Mouse (Mus musculus) olfactory bulb, adult 2 months (tissue): Measurements from ENCODE around the gene Mlf2. TPM values are rescaled to one million over a fixed set of nuclear protein-coding genes. Genes with fewer than 3 reads are reported as not detected.

Experiments
- H3K27ac ChIP-seq: fragments of 200-500 bp; 2 replicates; pipeline ENCODE4 v1.5.1; 2012; ENCODE audit warnings: low read depth, low read length; ENCODE audit not compliant: insufficient read depth
- H3K4me1 ChIP-seq: fragments of 200-500 bp; 2 replicates; pipeline ENCODE4 v1.6.1; 2012; ENCODE audit warnings: low read length; ENCODE audit not compliant: control insufficient read depth, insufficient read depth
- H3K4me3 ChIP-seq: fragments of 200-500 bp; 2 replicates; pipeline ENCODE4 v1.5.1; 2012; ENCODE audit warnings: mild to moderate bottlenecking, low read depth, low read length, moderate library complexity; ENCODE audit not compliant: insufficient read depth
- CTCF ChIP-seq: fragments of 200-500 bp; IDR thresholded peaks from 2 replicates; pipeline ENCODE4 v1.5.1; 2012; ENCODE audit warnings: low read depth, mild to moderate bottlenecking, low read length, moderate library complexity; ENCODE audit not compliant: insufficient read depth
- POLR2A ChIP-seq: fragments of 200-500 bp; IDR thresholded peaks from 2 replicates; pipeline ENCODE4 v1.6.1; 2012; ENCODE audit warnings: mild to moderate bottlenecking, low read depth, low read length, moderate library complexity; ENCODE audit not compliant: insufficient read depth
- WGBS: fragments of 180-500 bp; shearing (Covaris S2); methylation state at CpG from one replicate; pipeline ENCODE4 v1.1.7; 2018; 5-methylcytosine and 5-hydroxymethylcytosine counted together
- polyA plus RNA-seq: library from polyadenylated mRNA; stranded (reverse); fragments of >200 nt; gene quantifications from 2 replicates; pipeline ENCODE4 v1.2.4, GENCODE M21; 2012; ENCODE audit warnings: low replicate concordance; ENCODE audit not compliant: missing spikeins, insufficient read depth, insufficient read length

Mlf2 gene
- polyA plus RNA-seq, 1 experiment: not detected

GRCm38 (mm10) chr6:124965747-124966146 is 34.6 kb downstream of the Mlf2 start:
- Histone ChIP-seq H3K4me3 (peak overlapping the region; percentile 92), H3K4me1 (peaks cover 6% of the 10 kb centered on the region), H3K27ac (peak overlapping the region; percentile 74; the same call in 1 of the 2 replicates)
- TF ChIP-seq POLR2A (no peak), CTCF (no peak)
- WGBS: 8% methylated on average over 15 of the region's 15 CpGs

GRCm38 (mm10) chr6:124966466-124967118 is 35.4 kb downstream of the Mlf2 start:
- 97% methylated on average over 7 of the region's 7 CpGs for WGBS
- peaks cover 6% of the 10 kb centered on the region for H3K4me1 ChIP-seq
- no peak overlapping the region for H3K27ac ChIP-seq
- H3K4me3 ChIP-seq: no peak overlapping the region
- TF ChIP-seq CTCF (no peak), POLR2A (no peak)

- Histone ChIP-seq H3K27ac (no peak overlapping the region), H3K4me1 (peaks cover 6% of the 10 kb centered on the region), H3K4me3 (no peak overlapping the region)
- TF ChIP-seq POLR2A (no peak), CTCF (no peak)
- WGBS: 67% methylated on average over 4 of the region's 4 CpGs
Measured at GRCm38 (mm10) chr6:124967766-124968165, 36.6 kb downstream of the Mlf2 start.

Other genes with a start within 250 kb of the Mlf2 start
- not detected in 2 replicates for gene Emg1, start 219.2 kb upstream of the Mlf2 start, polyA plus RNA-seq
- gene Phb2, start 219.1 kb upstream of the Mlf2 start, polyA plus RNA-seq: not detected in 2 replicates
- not detected in 2 replicates for gene Ptpn6, start 192.7 kb upstream of the Mlf2 start, polyA plus RNA-seq
- gene Grcc10, start 190.0 kb upstream of the Mlf2 start, polyA plus RNA-seq: 1,072 TPM in 1 of 2 replicates, not detected in the other
- gene Gm45234, start 175.4 kb upstream of the Mlf2 start, polyA plus RNA-seq: not detected in 2 replicates
- gene Atn1, start 174.9 kb upstream of the Mlf2 start, polyA plus RNA-seq: not detected in 2 replicates
- gene Eno2, start 161.7 kb upstream of the Mlf2 start, polyA plus RNA-seq: 916 and 939 TPM in 2 replicates
- gene Lrrc23, start 151.7 kb upstream of the Mlf2 start, polyA plus RNA-seq: not detected in 2 replicates
- gene Spsb2, start 122.7 kb upstream of the Mlf2 start, polyA plus RNA-seq: not detected in 2 replicates
- 644 TPM in 1 of 2 replicates, not detected in the other for gene Tpi1, start 117.1 kb upstream of the Mlf2 start, polyA plus RNA-seq
- 225 TPM in 1 of 2 replicates, not detected in the other for gene Usp5, start 101.9 kb upstream of the Mlf2 start, polyA plus RNA-seq
- gene Cdca3, start 101.8 kb upstream of the Mlf2 start, polyA plus RNA-seq: not detected in 2 replicates
- not detected in 2 replicates for gene Gnb3, start 91.1 kb upstream of the Mlf2 start, polyA plus RNA-seq
- gene P3h3, start 73.6 kb upstream of the Mlf2 start, polyA plus RNA-seq: not detected in 2 replicates
- gene Gpr162, start 67.4 kb upstream of the Mlf2 start, polyA plus RNA-seq: not detected in 2 replicates
- gene Cd4, start 43.2 kb upstream of the Mlf2 start, polyA plus RNA-seq: 395 and 682 TPM in 2 replicates
- gene Lag3, start 19.7 kb upstream of the Mlf2 start, polyA plus RNA-seq: not detected in 2 replicates
- not detected in 2 replicates for gene Ptms, start 11.3 kb upstream of the Mlf2 start, polyA plus RNA-seq
- gene Cops7a, start 34.2 kb downstream of the Mlf2 start, polyA plus RNA-seq: 255 TPM in 1 of 2 replicates, not detected in the other
- not detected in 2 replicates for gene Pianp, start 65.3 kb downstream of the Mlf2 start, polyA plus RNA-seq
- gene Zfp384, start 77.8 kb downstream of the Mlf2 start, polyA plus RNA-seq: 212 TPM in 1 of 2 replicates, not detected in the other
- gene Ing4, start 108.4 kb downstream of the Mlf2 start, polyA plus RNA-seq: not detected in 2 replicates
- gene Acrbp, start 118.3 kb downstream of the Mlf2 start, polyA plus RNA-seq: not detected in 2 replicates
- gene Lpar5, start 136.5 kb downstream of the Mlf2 start, polyA plus RNA-seq: not detected in 2 replicates
- gene Chd4, start 164.6 kb downstream of the Mlf2 start, polyA plus RNA-seq: 91.6 and 138 TPM in 2 replicates
- gene Nop2, start 200.5 kb downstream of the Mlf2 start, polyA plus RNA-seq: not detected in 2 replicates
- not detected in 2 replicates for gene Iffo1, start 213.9 kb downstream of the Mlf2 start, polyA plus RNA-seq
- gene Gapdh, start 235.1 kb downstream of the Mlf2 start, polyA plus RNA-seq: 844 TPM in 1 of 2 replicates, not detected in the other